ENCODE assay signal across 9 mouse cellular contexts in genomic region chr1:181552533-181553410, GRCm38 (mm10). TPM values are rescaled to one million over a fixed set of nuclear protein-coding genes. Genes with fewer than 3 reads are reported as not detected.
DNase-seq lines count a peak whose midpoint lies in the region; ATAC-seq and TF ChIP-seq lines count a peak whose summit lies in the region.
"Had no signal": no experiment of that assay in that cellular context is flagged by ENCODE, and none has a peak within 500 bp of the region (broad histone marks: within the 10 kb centered on the region; RNA-seq: fewer than 3 reads in every experiment).

No protein-coding gene starts in this region.

- H3K27ac ChIP-seq in forebrain, embryonic 15.5 days (replicated peaks): no peak overlapping the region
- H3K27ac ChIP-seq in forebrain, embryonic 12.5 days: no peak overlapping the region
- no peak overlapping the region for H3K27ac ChIP-seq in thymus, adult 2 months (ENCODE audit: control insufficient read depth, insufficient read depth, low read length)
- no peak overlapping the region for H3K27ac ChIP-seq in kidney, adult 2 months (ENCODE audit: insufficient read depth, low read depth, low read length)

- no peak overlapping the region for H3K4me2 ChIP-seq in forebrain, embryonic 15.5 days (replicated peaks)
- H3K4me2 ChIP-seq in forebrain, embryonic 12.5 days: no peak overlapping the region

- WGBS in forebrain, embryonic 15.5 days: 41% methylated on average over 10 of the region's 10 CpGs
- WGBS in forebrain, embryonic 12.5 days: 44% methylated on average over 10 of the region's 10 CpGs
- WGBS in thymus, adult 2 months: 44% methylated on average over 10 of the region's 10 CpGs
- WGBS in kidney, adult 2 months: 32% methylated on average over 10 of the region's 10 CpGs

- TF ChIP-seq CTCF in thymus, adult 2 months (IDR thresholded peaks at IDR 0.05; ENCODE audit: borderline replicate concordance, control insufficient read depth, extremely low read depth, insufficient read depth, low read length, poor library complexity): no peak
- no peak for TF ChIP-seq CTCF in kidney, adult 2 months (conservative IDR thresholded peaks at IDR 0.05; ENCODE audit: insufficient read depth, insufficient read length, low read depth, low read length)

- ATAC-seq in forebrain, embryonic 15.5 days (replicated peaks): peak; percentile 78
- no peak for ATAC-seq in forebrain, embryonic 12.5 days (ENCODE audit: low FRiP score)
- peak; percentile 88 for ATAC-seq in megakaryocyte progenitor cell, adult 5-6 weeks (replicated peaks; ENCODE audit: poor library complexity)

- TF ChIP-seq POLR2A in thymus, adult 2 months (IDR thresholded peaks at IDR 0.05; ENCODE audit: control insufficient read depth, extremely low read depth, insufficient read depth, low read length, poor library complexity): no peak
- no peak for TF ChIP-seq POLR2A in kidney, adult 2 months (IDR thresholded peaks at IDR 0.05; ENCODE audit: low read depth, low read length)

- peak; percentile 84 for DNase-seq in 3134 (ENCODE audit: extremely low read depth, insufficient read length, low spot score)
- DNase-seq in cerebellum, adult 8-10 months: peak; percentile 49
- no peak for DNase-seq in thymus, adult 2 months
- DNase-seq in kidney, adult 2 months: no peak
- no peak for DNase-seq in kidney, postnatal 14 days

- H3K27me3 ChIP-seq in forebrain, embryonic 15.5 days: no peaks in the 10 kb centered on the region
- no peaks in the 10 kb centered on the region for H3K27me3 ChIP-seq in forebrain, embryonic 12.5 days
- H3K27me3 ChIP-seq in thymus, adult 2 months (ENCODE audit: control insufficient read depth, insufficient read depth, low read length): no peaks in the 10 kb centered on the region
- H3K27me3 ChIP-seq in kidney, adult 2 months (replicated peaks; ENCODE audit: control insufficient read depth, insufficient read depth, low read length): no peaks in the 10 kb centered on the region

- no peak overlapping the region for H3K4me3 ChIP-seq in forebrain, embryonic 15.5 days
- no peak overlapping the region for H3K4me3 ChIP-seq in forebrain, embryonic 12.5 days (replicated peaks)
- H3K4me3 ChIP-seq in thymus, adult 2 months (ENCODE audit: control insufficient read depth, insufficient read depth, low read length): no peak overlapping the region
- no peak overlapping the region for H3K4me3 ChIP-seq in kidney, adult 2 months (ENCODE audit: insufficient read depth, low read depth, low read length)
- H3K4me3 ChIP-seq: erythroblast, embryonic 14.5 days had no signal

- peaks cover 15% of the 10 kb centered on the region; the same call in 1 of the 2 replicates for H3K4me1 ChIP-seq in forebrain, embryonic 15.5 days
- peaks cover 8% of the 10 kb centered on the region; the same call in 1 of the 2 replicates for H3K4me1 ChIP-seq in forebrain, embryonic 12.5 days
- no peaks in the 10 kb centered on the region for H3K4me1 ChIP-seq in thymus, adult 2 months (replicated peaks; ENCODE audit: control insufficient read depth, insufficient read depth, low read length)
- H3K4me1 ChIP-seq in kidney, adult 2 months (ENCODE audit: control insufficient read depth, insufficient read depth, low read length): no peaks in the 10 kb centered on the region

- no peaks in the 10 kb centered on the region for H3K36me3 ChIP-seq in forebrain, embryonic 15.5 days
- no peaks in the 10 kb centered on the region for H3K36me3 ChIP-seq in forebrain, embryonic 12.5 days (replicated peaks)
- H3K36me3 ChIP-seq in thymus, adult 2 months (ENCODE audit: control insufficient read depth, insufficient read depth, low read length): no peaks in the 10 kb centered on the region
- H3K36me3 ChIP-seq in kidney, adult 2 months (ENCODE audit: control insufficient read depth, insufficient read depth, low read length): no peaks in the 10 kb centered on the region

- no peak overlapping the region for H3K9ac ChIP-seq in forebrain, embryonic 15.5 days (replicated peaks)
- no peak overlapping the region for H3K9ac ChIP-seq in forebrain, embryonic 12.5 days

- no peaks in the 10 kb centered on the region for H3K9me3 ChIP-seq in forebrain, embryonic 15.5 days
- no peaks in the 10 kb centered on the region for H3K9me3 ChIP-seq in forebrain, embryonic 12.5 days

RNA-seq across cellular contexts. Expression of gene Dnah14, which starts 23.6 kb away (rescaled TPM):
- 0.71 and 1.0 TPM in 2 replicates for polyA plus RNA-seq in forebrain, embryonic 15.5 days (2015; fragmentation: Nextera tagmentation; extraction: Ambion mirVana)
- polyA plus RNA-seq in forebrain, embryonic 12.5 days (2016; fragmentation: Nextera tagmentation; extraction: Ambion mirVana): 1.9 and 2.2 TPM in 2 replicates
- not detected in 2 replicates for total RNA-seq in megakaryocyte progenitor cell, adult 5-6 weeks (2015)
- 1.7 and 2.5 TPM in 2 replicates for total RNA-seq in megakaryocyte progenitor cell, adult 5-6 weeks (2017)
- polyA plus RNA-seq in thymus, adult 2 months (2012; rRNA removed): 0.09 TPM in 1 of 2 replicates, not detected in the other
- not detected in 2 replicates for polyA plus RNA-seq in kidney, adult 2 months (2012; rRNA removed)
- polyA plus RNA-seq: erythroblast, embryonic 14.5 days had no signal

RNA-seq across cellular contexts. Expression of gene Ccdc121, which starts 41.5 kb away (rescaled TPM):
- polyA plus RNA-seq in forebrain, embryonic 15.5 days (2015; fragmentation: Nextera tagmentation; extraction: Ambion mirVana): 0.11 TPM in 1 of 2 replicates, not detected in the other
- polyA plus RNA-seq in forebrain, embryonic 12.5 days (2016; fragmentation: Nextera tagmentation; extraction: Ambion mirVana): not detected in 2 replicates
- not detected in 2 replicates for total RNA-seq in megakaryocyte progenitor cell, adult 5-6 weeks (2015)
- total RNA-seq in megakaryocyte progenitor cell, adult 5-6 weeks (2017): not detected in 2 replicates
- polyA plus RNA-seq in thymus, adult 2 months (2012; rRNA removed): not detected in 2 replicates
- polyA plus RNA-seq in kidney, adult 2 months (2012; rRNA removed): not detected in 2 replicates
- polyA plus RNA-seq: erythroblast, embryonic 14.5 days had no signal

Comparison
In these comparisons a context has a peak if more than half of its experiments do, and no peak if none do; other contexts are left out.
1. DNase-seq: peak in 3134 (single experiment) and cerebellum, adult 8-10 months (single experiment); none in thymus, adult 2 months (single experiment), kidney, adult 2 months (single experiment) and kidney, postnatal 14 days (single experiment).